Mouse (Mus musculus) lung, postnatal 0 days (tissue): ENCODE measurements at regions not wholly inside any gene's neighbourhood (a gene's known extent, or its start where the extent isn't known, plus 50 kb on each side); places are given as distances from the start of the nearest gene placed in this dataset.

Source experiments
- CTCF ChIP-seq: IDR thresholded peaks from 2 replicates; pipeline ENCODE4 v1.5.1; 2016; ENCODE audit warnings: antibody characterized with exemption, mild to moderate bottlenecking
- EP300 ChIP-seq: IDR thresholded peaks from 2 replicates; pipeline ENCODE4 v1.6.1; 2016; ENCODE audit warnings: antibody characterized with exemption, mild to moderate bottlenecking, control low read depth

DNA sequence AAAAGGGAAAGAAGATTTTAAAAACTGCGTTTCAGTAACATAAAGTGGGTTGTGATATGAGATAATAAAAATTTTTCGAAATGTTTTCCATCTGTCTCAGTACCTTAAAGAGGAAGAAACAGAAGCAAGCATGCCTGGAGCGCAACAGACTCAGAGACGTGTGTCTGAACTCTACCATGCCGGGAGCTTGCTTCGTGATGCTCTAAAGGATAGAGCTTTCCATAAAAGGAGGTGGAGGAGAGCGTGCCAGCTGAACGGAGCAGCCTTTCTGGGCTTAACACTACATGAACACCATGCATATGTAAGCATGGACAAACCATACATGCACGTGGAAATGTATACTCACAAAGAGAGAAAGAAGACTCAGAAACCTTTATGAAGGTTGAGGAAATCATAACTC is 387.5 kb upstream of the Slc7a11 start:
- TF ChIP-seq CTCF (no peak), EP300 (no peak)
